Mouse (Mus musculus) myocyte (in vitro differentiated cells): ENCODE measurements around the gene Fbxw4.
A peak's percentile ranks its signal among the peaks of the same experiment; 100 is the strongest.

Source experiments
- CEBPB ChIP-seq: IDR thresholded peaks from 2 replicates; pipeline ENCODE4 v1.6.1; 2011; ENCODE audit warnings: mild to moderate bottlenecking, moderate library complexity; ENCODE audit not compliant: poor library complexity, insufficient read depth, severe bottlenecking
- E2F4 ChIP-seq: IDR thresholded peaks from one replicate; pipeline ENCODE4 v1.6.1; 2011; ENCODE audit warnings: mild to moderate bottlenecking, control low read depth, moderate library complexity; ENCODE audit not compliant: insufficient read depth
- MAX ChIP-seq: IDR thresholded peaks from one replicate; pipeline ENCODE4 v1.6.1; 2011; ENCODE audit warnings: low read depth, mild to moderate bottlenecking, control low read depth
- POLR2A ChIP-seq: IDR thresholded peaks from one replicate; pipeline ENCODE4 v1.6.1; 2011; ENCODE audit warnings: low read depth, mild to moderate bottlenecking, control low read depth, moderate library complexity; ENCODE audit not compliant: insufficient read length
- SRF ChIP-seq: IDR thresholded peaks from one replicate; pipeline ENCODE4 v1.6.1; 2011; ENCODE audit warnings: low read depth; ENCODE audit not compliant: control insufficient read depth, insufficient read length
- TCF12 ChIP-seq: IDR thresholded peaks from one replicate; pipeline ENCODE4 v1.6.1; 2011; ENCODE audit warnings: mild to moderate bottlenecking, control low read depth; ENCODE audit not compliant: poor library complexity, insufficient read depth, severe bottlenecking
- USF1 ChIP-seq: IDR thresholded peaks from one replicate; pipeline ENCODE4 v1.6.1; 2011; ENCODE audit warnings: low read depth, mild to moderate bottlenecking, control low read depth, moderate library complexity

- TF ChIP-seq POLR2A, result no peak
- TF ChIP-seq MAX, result no peak
- TF ChIP-seq SRF, result no peak
- TF ChIP-seq CEBPB, result no peak
- no peak for TF ChIP-seq USF1
- no peak for TF ChIP-seq E2F4
- peak; percentile 45 for TF ChIP-seq TCF12
Observed at GRCm38 (mm10) chr19:45656810-45657595, 3.1 kb downstream of the Fbxw4 start.
